Comparison of ENCODE assay signal across 18 mouse cellular contexts in the genomic region with DNA sequence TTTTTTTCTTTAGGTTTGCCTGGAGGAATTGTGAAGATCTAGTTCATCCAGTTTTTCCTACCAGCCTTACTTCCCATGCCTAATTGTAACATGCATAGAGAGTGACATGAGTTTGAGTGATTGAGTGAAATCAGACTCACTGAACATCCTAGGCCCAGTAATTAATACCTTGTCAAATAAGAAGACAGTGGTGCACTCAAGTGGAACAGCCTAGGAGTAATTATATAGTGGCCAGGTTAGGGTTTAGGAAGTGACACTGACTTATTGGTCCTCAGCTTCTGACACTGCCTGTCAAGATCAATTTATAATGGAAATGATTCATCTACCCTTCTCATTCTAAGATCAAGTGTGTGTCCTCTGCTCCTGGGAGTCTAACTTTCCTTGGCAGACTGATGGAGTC.
"Had no signal": no experiment of that assay in that cellular context is flagged by ENCODE, and none has a peak within 500 bp of the region (broad histone marks: within the 10 kb centered on the region; RNA-seq: fewer than 3 reads in every experiment).

No protein-coding gene starts in this region.

- H3K4me3 ChIP-seq: intestine, embryonic 15.5 days; layer of hippocampus, adult 2 months; limb, embryonic 10.5 days; limb, embryonic 13.5 days; liver, embryonic 12.5 days; liver, embryonic 15.5 days; lung, embryonic 15.5 days; midbrain, embryonic 12.5 days; midbrain, embryonic 15.5 days had no signal

- H3K27ac ChIP-seq: intestine, embryonic 15.5 days; layer of hippocampus, adult 2 months; limb, embryonic 10.5 days; limb, embryonic 13.5 days; liver, embryonic 12.5 days; liver, embryonic 15.5 days; lung, embryonic 15.5 days; midbrain, embryonic 12.5 days; midbrain, embryonic 15.5 days had no signal

- DNase-seq: kidney, adult 11 months; kidney, postnatal 14 days; layer of hippocampus, adult 9-11 months; liver; lung, adult 18-20 months; lung, postnatal 10 days; lung, postnatal 4 days; thymus, adult 18-20 months; thymus, postnatal 36 days had no signal

- H3K4me2 ChIP-seq: intestine, embryonic 15.5 days; limb, embryonic 13.5 days; liver, embryonic 12.5 days; liver, embryonic 15.5 days; lung, embryonic 15.5 days; midbrain, embryonic 12.5 days; midbrain, embryonic 15.5 days had no signal

- H3K27me3 ChIP-seq: intestine, embryonic 15.5 days; limb, embryonic 13.5 days; liver, embryonic 12.5 days; liver, embryonic 15.5 days; lung, embryonic 15.5 days; midbrain, embryonic 12.5 days; midbrain, embryonic 15.5 days had no signal

- H3K9ac ChIP-seq: intestine, embryonic 15.5 days; limb, embryonic 13.5 days; liver, embryonic 12.5 days; liver, embryonic 15.5 days; lung, embryonic 15.5 days; midbrain, embryonic 12.5 days; midbrain, embryonic 15.5 days had no signal

- H3K36me3 ChIP-seq: intestine, embryonic 15.5 days; limb, embryonic 10.5 days; limb, embryonic 13.5 days; liver, embryonic 12.5 days; liver, embryonic 15.5 days; lung, embryonic 15.5 days; midbrain, embryonic 12.5 days; midbrain, embryonic 15.5 days had no signal

- H3K9me3 ChIP-seq: intestine, embryonic 15.5 days; limb, embryonic 10.5 days; limb, embryonic 13.5 days; liver, embryonic 12.5 days; liver, embryonic 15.5 days; lung, embryonic 15.5 days; midbrain, embryonic 12.5 days; midbrain, embryonic 15.5 days had no signal

- ATAC-seq: intestine, embryonic 15.5 days; liver, embryonic 12.5 days; midbrain, embryonic 15.5 days had no signal

- H3K4me1 ChIP-seq: intestine, embryonic 15.5 days; limb, embryonic 10.5 days; limb, embryonic 13.5 days; liver, embryonic 12.5 days; liver, embryonic 15.5 days; lung, embryonic 15.5 days; midbrain, embryonic 12.5 days; midbrain, embryonic 15.5 days had no signal
